Mouse (Mus musculus): ENCODE measurements around the gene Ifih1. TPM values are rescaled to one million over a fixed set of nuclear protein-coding genes. Genes with fewer than 3 reads are reported as not detected.

Ifih1 gene
- polyA plus RNA-seq, 1 experiment = 1.3 TPM

DNA sequence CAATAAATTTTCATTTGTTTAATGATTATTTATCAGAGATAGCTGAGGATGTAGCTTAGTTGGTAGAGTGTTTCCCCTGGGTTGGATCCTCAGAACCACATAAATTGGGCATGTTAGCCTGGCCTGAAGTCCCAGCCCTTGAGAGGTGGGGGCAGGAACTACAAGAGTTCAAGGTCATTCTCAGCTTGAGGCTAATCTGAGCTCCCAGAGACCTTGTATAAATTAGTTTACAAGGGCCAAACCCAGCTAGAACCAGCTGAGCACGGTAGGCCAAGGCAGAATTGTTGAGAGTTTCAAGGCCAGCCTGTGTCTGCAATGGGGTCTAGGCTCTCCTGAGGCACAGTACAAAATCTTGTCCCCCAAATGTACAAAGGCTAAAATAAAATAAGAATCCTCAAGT lies 19.5 kb upstream of the Ifih1 start:
- no peak overlapping the region for H3K4me3 ChIP-seq (replicated peaks; ENCODE audit: insufficient read depth, low read depth, low read length)
- WGBS = 73% methylated on average over 1 of the region's 1 CpGs
- no peak for TF ChIP-seq POLR2A (IDR thresholded peaks at IDR 0.05; ENCODE audit: borderline replicate concordance, insufficient read depth, low read length)
- no peak for TF ChIP-seq CTCF (IDR thresholded peaks at IDR 0.05; ENCODE audit: borderline replicate concordance, insufficient read depth, low read depth, low read length)

DNA sequence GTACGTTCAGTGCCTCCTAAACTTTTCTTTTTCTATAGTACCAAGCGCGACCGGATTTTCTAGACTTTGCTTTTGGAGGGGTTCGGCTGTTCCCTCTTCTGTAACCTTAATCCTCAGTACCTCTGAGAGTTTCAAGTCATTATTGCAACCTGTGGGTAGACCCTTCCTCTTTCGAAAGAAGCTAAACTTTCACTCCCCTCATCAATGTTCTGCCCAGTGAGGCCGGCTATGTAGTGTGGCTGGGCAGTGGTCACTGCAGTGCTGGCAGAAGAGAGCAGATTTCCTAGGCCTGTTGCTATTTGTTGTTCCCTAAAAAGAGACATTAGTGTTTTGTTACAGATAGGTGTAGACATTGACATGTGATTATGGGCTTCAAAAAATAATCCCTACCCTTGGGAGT lies 18.8 kb upstream of the Ifih1 start:
- Histone ChIP-seq H3K4me3 (replicated peaks; ENCODE audit: insufficient read depth, low read depth, low read length) (no peak overlapping the region), H3K27ac (ENCODE audit: insufficient read depth, low read length) (no peak overlapping the region), H3K27me3 (ENCODE audit: control insufficient read depth, insufficient read depth, low read length) (no peaks in the 10 kb centered on the region), H3K4me1 (ENCODE audit: control insufficient read depth, insufficient read depth, low read length) (no peaks in the 10 kb centered on the region)
- no peak for TF ChIP-seq POLR2A (IDR thresholded peaks at IDR 0.05; ENCODE audit: borderline replicate concordance, insufficient read depth, low read length)
- TF ChIP-seq CTCF (IDR thresholded peaks at IDR 0.05; ENCODE audit: borderline replicate concordance, insufficient read depth, low read depth, low read length) = no peak
- WGBS = 82% methylated on average over 7 of the region's 7 CpGs
- no peak for DNase-seq

More for the DNA sequence above, 19.5 kb upstream of the Ifih1 start:
- Histone ChIP-seq H3K4me1 (ENCODE audit: control insufficient read depth, insufficient read depth, low read length) (no peaks in the 10 kb centered on the region), H3K27me3 (ENCODE audit: control insufficient read depth, insufficient read depth, low read length) (no peaks in the 10 kb centered on the region), H3K27ac (ENCODE audit: insufficient read depth, low read length) (no peak overlapping the region)
- DNase-seq = no peak

DNA sequence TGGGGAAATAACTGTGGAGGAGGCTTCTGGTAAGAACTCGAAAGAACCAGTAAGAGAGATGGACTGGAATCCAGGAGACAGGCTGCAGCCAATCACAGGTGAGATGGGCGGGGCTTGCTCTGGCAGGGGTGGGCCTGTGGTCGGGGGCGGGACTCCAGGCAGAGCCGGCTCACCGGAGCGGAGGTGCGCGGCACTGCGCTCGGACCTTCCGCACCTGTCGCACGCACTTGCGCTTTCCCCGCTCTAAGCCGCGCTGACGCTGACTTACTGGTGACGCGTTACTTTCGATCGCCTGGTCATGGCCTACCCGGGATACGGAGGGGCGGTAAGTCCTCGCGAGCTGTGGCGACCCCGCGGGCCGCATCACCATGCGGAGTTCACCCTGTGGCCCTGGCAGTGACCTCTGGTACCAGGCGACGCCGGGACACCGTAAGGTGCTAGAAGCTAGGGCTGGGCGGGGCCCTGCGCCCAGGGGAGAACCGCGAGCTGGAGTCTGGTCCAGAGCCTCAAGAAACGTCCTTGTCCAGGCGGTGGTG lies 18.1 kb upstream of the Ifih1 start, which contains the start of gene Gca:
Gene Gca, plus strand, starts transcription at position 151 of the 536 bp plus-strand sequence.
- peak within 1 kb of the TSS; percentile 65 for H3K4me3 ChIP-seq (replicated peaks; ENCODE audit: insufficient read depth, low read depth, low read length)
- no peaks in the 10 kb centered on the region for H3K4me1 ChIP-seq (ENCODE audit: control insufficient read depth, insufficient read depth, low read length)
- WGBS = 1% methylated on average over 43 of the region's 43 CpGs
- DNase-seq = peak; percentile 73 to 78
- 0 out of 2 replicates have a peak, but pooled peaks have one; percentile 15 for TF ChIP-seq POLR2A (IDR thresholded peaks at IDR 0.05; ENCODE audit: borderline replicate concordance, insufficient read depth, low read length)
- TF ChIP-seq CTCF (IDR thresholded peaks at IDR 0.05; ENCODE audit: borderline replicate concordance, insufficient read depth, low read depth, low read length) = no peak
- H3K27me3 ChIP-seq (ENCODE audit: control insufficient read depth, insufficient read depth, low read length) = no peaks in the 10 kb centered on the region
- H3K27ac ChIP-seq (ENCODE audit: insufficient read depth, low read length) = no peak within 1 kb of the TSS

DNA sequence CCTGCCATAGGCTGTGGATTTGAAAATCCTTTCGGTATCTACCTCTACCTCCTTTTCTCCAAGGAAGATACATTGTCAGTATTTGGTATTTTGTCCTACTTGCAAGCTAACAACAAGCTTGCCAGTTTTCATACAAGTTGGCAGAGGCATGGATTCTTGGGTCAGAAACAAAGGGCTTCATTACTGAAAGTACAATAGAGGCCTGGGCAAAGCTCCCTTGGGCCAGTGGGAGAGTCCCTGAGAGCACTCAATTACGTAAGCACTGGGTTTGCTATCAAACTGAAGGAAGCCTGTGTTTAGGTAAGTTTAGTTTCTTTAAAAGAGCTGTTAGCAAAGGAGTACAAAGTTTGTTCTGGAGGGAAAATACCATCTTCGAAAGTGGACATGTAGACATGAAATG lies 16.5 kb upstream of the Ifih1 start:
- 86% methylated on average over 3 of the region's 3 CpGs for WGBS
- no peak for TF ChIP-seq CTCF (IDR thresholded peaks at IDR 0.05; ENCODE audit: borderline replicate concordance, insufficient read depth, low read depth, low read length)
- no peak for TF ChIP-seq POLR2A (IDR thresholded peaks at IDR 0.05; ENCODE audit: borderline replicate concordance, insufficient read depth, low read length)
- H3K4me3 ChIP-seq (replicated peaks; ENCODE audit: insufficient read depth, low read depth, low read length) = no peak overlapping the region
- no peak overlapping the region for H3K27ac ChIP-seq (ENCODE audit: insufficient read depth, low read length)
- DNase-seq = peak in 1 of 2 experiments; percentile 12
- H3K27me3 ChIP-seq (ENCODE audit: control insufficient read depth, insufficient read depth, low read length) = no peaks in the 10 kb centered on the region; the same call in 1 of the 2 replicates
- H3K4me1 ChIP-seq (ENCODE audit: control insufficient read depth, insufficient read depth, low read length) = no peaks in the 10 kb centered on the region

DNA sequence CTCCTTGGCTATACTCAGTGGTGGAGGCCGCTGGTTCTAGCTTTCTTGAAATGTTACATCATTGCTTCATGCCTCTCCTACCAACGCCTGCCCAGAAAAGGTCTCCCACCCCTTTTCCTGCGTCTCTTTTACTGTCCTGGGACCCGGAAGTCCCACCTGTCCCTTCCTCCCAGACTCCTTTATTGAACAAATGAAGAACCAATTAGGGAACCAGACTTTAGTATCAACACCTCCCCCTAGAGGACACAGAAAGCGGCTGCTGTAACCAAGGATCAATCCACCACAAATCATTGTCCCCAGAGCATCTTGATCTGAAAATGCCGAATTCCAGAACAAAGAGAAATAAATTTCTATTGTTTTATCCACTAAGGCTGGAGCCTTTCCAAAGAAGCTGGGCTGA lies 14.5 kb upstream of the Ifih1 start:
- Histone ChIP-seq H3K4me3 (replicated peaks; ENCODE audit: insufficient read depth, low read depth, low read length) (no peak overlapping the region), H3K27ac (ENCODE audit: insufficient read depth, low read length) (no peak overlapping the region), H3K27me3 (ENCODE audit: control insufficient read depth, insufficient read depth, low read length) (no peaks in the 10 kb centered on the region; the same call in 1 of the 2 replicates), H3K4me1 (ENCODE audit: control insufficient read depth, insufficient read depth, low read length) (no peaks in the 10 kb centered on the region)
- TF ChIP-seq POLR2A (IDR thresholded peaks at IDR 0.05; ENCODE audit: borderline replicate concordance, insufficient read depth, low read length) (no peak), CTCF (IDR thresholded peaks at IDR 0.05; ENCODE audit: borderline replicate concordance, insufficient read depth, low read depth, low read length) (no peak)
- WGBS = 59% methylated on average over 6 of the region's 6 CpGs
- no peak for DNase-seq

DNA sequence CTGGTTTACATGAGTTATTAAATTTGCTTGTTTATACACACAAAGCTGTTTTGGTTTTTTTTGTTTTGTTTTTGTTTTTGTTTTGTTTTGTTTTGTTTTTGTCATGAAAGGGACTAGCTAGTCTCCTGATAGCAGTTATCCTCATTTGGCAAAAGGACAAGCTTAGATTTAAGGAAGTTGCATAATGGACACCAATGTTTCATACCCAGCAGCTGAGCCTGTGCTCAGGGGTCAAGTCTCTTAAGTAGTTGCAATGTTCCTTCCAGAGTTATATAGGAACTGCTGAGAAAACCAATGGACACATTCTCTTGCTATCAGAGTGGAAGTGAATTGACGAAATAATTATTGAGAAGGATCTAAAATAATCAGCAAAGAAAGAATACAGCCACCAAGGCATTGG lies 10.0 kb upstream of the Ifih1 start:
- TF ChIP-seq CTCF (IDR thresholded peaks at IDR 0.05; ENCODE audit: borderline replicate concordance, insufficient read depth, low read depth, low read length) (no peak), POLR2A (IDR thresholded peaks at IDR 0.05; ENCODE audit: borderline replicate concordance, insufficient read depth, low read length) (no peak)
- 86% methylated on average over 1 of the region's 1 CpGs for WGBS

DNA sequence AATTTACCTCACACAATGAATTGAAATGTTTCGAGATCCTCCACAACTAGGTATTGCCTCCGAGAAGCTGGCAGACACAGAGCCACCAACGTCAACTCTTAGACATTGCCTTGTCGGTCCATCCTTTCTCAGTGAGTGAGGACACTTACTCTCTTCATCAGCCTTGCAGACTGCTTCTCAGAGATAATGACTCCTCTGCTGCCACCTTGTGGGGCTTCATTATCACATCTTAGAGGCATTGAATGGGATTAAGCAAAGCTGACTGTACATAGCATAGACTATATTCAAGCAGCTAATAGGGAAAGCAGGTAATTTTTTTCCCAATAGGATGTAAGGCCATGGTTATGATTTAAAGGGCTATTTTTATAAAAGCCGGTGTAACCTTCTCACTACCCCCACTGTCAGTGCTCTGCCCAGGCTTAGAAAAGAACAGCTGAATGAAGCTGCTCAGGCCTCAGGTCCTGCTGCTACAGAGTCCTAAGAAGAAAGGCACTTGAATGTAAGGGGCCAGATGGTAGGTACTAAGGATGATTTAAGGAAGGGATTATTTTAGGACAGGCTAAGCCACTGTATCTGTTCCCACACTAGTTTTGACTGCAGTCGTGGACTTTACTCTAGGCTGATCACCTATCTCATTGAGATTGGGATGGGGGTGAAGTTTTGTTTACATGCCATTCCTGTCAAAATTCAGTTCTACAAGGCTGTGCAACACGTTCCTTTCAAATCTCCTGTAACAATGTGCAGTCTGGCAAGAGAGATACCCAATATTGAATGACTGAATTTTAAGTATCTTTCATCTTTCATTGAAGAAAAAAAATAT lies 8.7 kb upstream of the Ifih1 start:
- H3K4me3 ChIP-seq (replicated peaks; ENCODE audit: insufficient read depth, low read depth, low read length) = no peak overlapping the region
- no peak overlapping the region for H3K27ac ChIP-seq (ENCODE audit: insufficient read depth, low read length)
- TF ChIP-seq POLR2A (IDR thresholded peaks at IDR 0.05; ENCODE audit: borderline replicate concordance, insufficient read depth, low read length) (no peak), CTCF (IDR thresholded peaks at IDR 0.05; ENCODE audit: borderline replicate concordance, insufficient read depth, low read depth, low read length) (peak; percentile 36; the same call in 1 of the 2 replicates)
- H3K4me1 ChIP-seq (ENCODE audit: control insufficient read depth, insufficient read depth, low read length) = no peaks in the 10 kb centered on the region
- no peaks in the 10 kb centered on the region; the same call in 1 of the 2 replicates for H3K27me3 ChIP-seq (ENCODE audit: control insufficient read depth, insufficient read depth, low read length)
- 39% methylated on average over 7 of the region's 7 CpGs for WGBS
- DNase-seq = peak; percentile 26 to 33

More for the DNA sequence above, 10.0 kb upstream of the Ifih1 start:
- Histone ChIP-seq H3K27me3 (ENCODE audit: control insufficient read depth, insufficient read depth, low read length) (no peaks in the 10 kb centered on the region; the same call in 1 of the 2 replicates), H3K4me3 (replicated peaks; ENCODE audit: insufficient read depth, low read depth, low read length) (no peak overlapping the region), H3K27ac (ENCODE audit: insufficient read depth, low read length) (no peak overlapping the region), H3K4me1 (ENCODE audit: control insufficient read depth, insufficient read depth, low read length) (no peaks in the 10 kb centered on the region)
- no peak for DNase-seq

Measured in cerebellum, adult 2 months (tissue).